22 mouse cellular contexts compared by ENCODE assay signal in genomic region chr3:88339006-88339405, GRCm38 (mm10). TPM values are rescaled to one million over a fixed set of nuclear protein-coding genes. Genes with fewer than 3 reads are reported as not detected.
DNase-seq lines count a peak whose midpoint lies in the region; ATAC-seq and TF ChIP-seq lines count a peak whose summit lies in the region.
"Had no signal": no experiment of that assay in that cellular context is flagged by ENCODE, and none has a peak within 500 bp of the region (broad histone marks: within the 10 kb centered on the region; RNA-seq: fewer than 3 reads in every experiment).

No protein-coding gene starts in this region.

- WGBS in heart, embryonic 14.5 days, result 63% methylated on average over 3 of the region's 3 CpGs
- 54% methylated on average over 3 of the region's 3 CpGs for WGBS in liver, embryonic 12.5 days (ENCODE audit: insufficient replicate concordance)
- 70% methylated on average over 3 of the region's 3 CpGs for WGBS in liver, postnatal 0 days (ENCODE audit: insufficient replicate concordance)

- H3K36me3 ChIP-seq in heart, embryonic 14.5 days (ENCODE audit: control insufficient read depth, insufficient read depth, low read length), result peaks cover 34% of the 10 kb centered on the region
- H3K36me3 ChIP-seq in megakaryocyte, embryonic 14.5 days (replicated peaks; ENCODE audit: low read length), result peaks cover 46% of the 10 kb centered on the region
- peaks cover 39% of the 10 kb centered on the region for H3K36me3 ChIP-seq in liver, embryonic 12.5 days
- peaks cover 31% of the 10 kb centered on the region for H3K36me3 ChIP-seq in liver, postnatal 0 days (replicated peaks; ENCODE audit: insufficient read depth, low read length)

- intact Hi-C loops in heart, postnatal 14 days (cut with DNase I), result no loop called here

- no peaks in the 10 kb centered on the region for H3K9me3 ChIP-seq in heart, embryonic 14.5 days (ENCODE audit: control insufficient read depth, low read length)
- no peaks in the 10 kb centered on the region for H3K9me3 ChIP-seq in megakaryocyte, embryonic 14.5 days
- H3K9me3 ChIP-seq in liver, embryonic 12.5 days (replicated peaks), result no peaks in the 10 kb centered on the region
- no peaks in the 10 kb centered on the region for H3K9me3 ChIP-seq in liver, postnatal 0 days (ENCODE audit: low read length)
- H3K9me3 ChIP-seq: embryonic facial prominence, embryonic 13.5 days; midbrain, embryonic 10.5 days; neural tube, embryonic 12.5 days had no signal

- no peak for ATAC-seq in heart, embryonic 14.5 days (ENCODE audit: insufficient number of reproducible peaks, insufficient read depth, low FRiP score, low read depth)
- no peak for ATAC-seq in megakaryocyte, adult 5-6 weeks (ENCODE audit: poor library complexity, severe bottlenecking)
- no peak for ATAC-seq in liver, embryonic 12.5 days
- no peak for ATAC-seq in liver, postnatal 0 days
- ATAC-seq: forebrain, embryonic 16.5 days had no signal

- H3K27ac ChIP-seq in heart, embryonic 14.5 days (replicated peaks in 1 of 2; ENCODE audit: control insufficient read depth in 1 of 2, insufficient read depth in 1 of 2, low read depth in 2 of 2, low read length in 2 of 2), result no peak overlapping the region
- peak overlapping the region; percentile 96 for H3K27ac ChIP-seq in liver, embryonic 12.5 days
- peak overlapping the region; percentile 98 for H3K27ac ChIP-seq in liver, postnatal 0 days (ENCODE audit: low read depth)
- H3K27ac ChIP-seq: embryonic facial prominence, embryonic 13.5 days; midbrain, embryonic 10.5 days; neural tube, embryonic 12.5 days had no signal

- H3K27me3 ChIP-seq in heart, embryonic 14.5 days (ENCODE audit: control insufficient read depth, insufficient read depth, low read length), result no peaks in the 10 kb centered on the region
- no peaks in the 10 kb centered on the region for H3K27me3 ChIP-seq in megakaryocyte, embryonic 14.5 days (replicated peaks)
- no peaks in the 10 kb centered on the region for H3K27me3 ChIP-seq in liver, embryonic 12.5 days (replicated peaks)
- no peaks in the 10 kb centered on the region for H3K27me3 ChIP-seq in liver, postnatal 0 days (ENCODE audit: insufficient read depth, low read length)
- H3K27me3 ChIP-seq: embryonic facial prominence, embryonic 13.5 days; neural tube, embryonic 12.5 days had no signal

- 0 out of 2 replicates have a peak overlapping the region, but pooled peaks have one; percentile 42 for H3K9ac ChIP-seq in heart, embryonic 14.5 days (ENCODE audit: low read length)
- peak overlapping the region; percentile 66 for H3K9ac ChIP-seq in liver, embryonic 12.5 days
- no peak overlapping the region for H3K9ac ChIP-seq in liver, postnatal 0 days (replicated peaks)
- H3K9ac ChIP-seq: embryonic facial prominence, embryonic 13.5 days; neural tube, embryonic 12.5 days had no signal

- no peak overlapping the region for H3K4me3 ChIP-seq in heart, embryonic 14.5 days (ENCODE audit: control insufficient read depth in 1 of 2, insufficient read depth in 1 of 2, low read depth in 1 of 2, low read length in 2 of 2)
- H3K4me3 ChIP-seq in megakaryocyte, embryonic 14.5 days (replicated peaks), result peak overlapping the region; percentile 16
- peak overlapping the region; percentile 80 for H3K4me3 ChIP-seq in liver, embryonic 12.5 days
- peak overlapping the region; percentile 6; the same call in 1 of the 2 replicates for H3K4me3 ChIP-seq in liver, postnatal 0 days (ENCODE audit: low read depth, low read length)
- H3K4me3 ChIP-seq: embryonic facial prominence, embryonic 13.5 days; midbrain, embryonic 10.5 days; neural tube, embryonic 12.5 days had no signal

- no peak for DNase-seq in heart, postnatal 14 days
- DNase-seq in liver, postnatal 0 days, result no peak
- DNase-seq in cerebellum, postnatal 4 days (ENCODE audit: low spot score in 2 of 2), result no peak
- DNase-seq: adrenal gland, adult 8-10 months; cerebellum, adult 9-11 months; kidney, adult 2 months; kidney, postnatal 10 days; lung, postnatal 36 days; right cerebral cortex, adult 18-20 months; thymus, postnatal 36 days had no signal

- H3K4me1 ChIP-seq in heart, embryonic 14.5 days (ENCODE audit: control insufficient read depth in 2 of 2, insufficient read depth in 2 of 2, low read length in 2 of 2), result peaks cover 11 to 26% of the 10 kb centered on the region in 2 experiments
- peaks cover 66% of the 10 kb centered on the region for H3K4me1 ChIP-seq in megakaryocyte, embryonic 14.5 days
- peaks cover 65% of the 10 kb centered on the region for H3K4me1 ChIP-seq in liver, embryonic 12.5 days
- H3K4me1 ChIP-seq in liver, postnatal 0 days (ENCODE audit: insufficient read depth), result peaks cover 35% of the 10 kb centered on the region

- TF ChIP-seq CTCF in liver, postnatal 0 days (IDR thresholded peaks at IDR 0.05; ENCODE audit: low read depth), result no peak

- peak overlapping the region; percentile 4; the same call in 1 of the 2 replicates for H3K4me2 ChIP-seq in heart, embryonic 14.5 days (ENCODE audit: low read length)
- H3K4me2 ChIP-seq in liver, embryonic 12.5 days, result peak overlapping the region; percentile 81
- H3K4me2 ChIP-seq in liver, postnatal 0 days (ENCODE audit: low read depth, low read length), result peak overlapping the region; percentile 78
- H3K4me2 ChIP-seq: embryonic facial prominence, embryonic 13.5 days; neural tube, embryonic 12.5 days had no signal

- TF ChIP-seq EP300 in liver, postnatal 0 days (IDR thresholded peaks at IDR 0.05; ENCODE audit: low read depth), result no peak

RNA-seq across cellular contexts. Expression of gene Smg5, which starts 2.9 kb away (rescaled TPM):
- 30.9 and 34.3 TPM in 2 replicates for polyA plus RNA-seq in heart, embryonic 14.5 days (2014; fragmentation: Nextera tagmentation; extraction: Ambion mirVana)
- total RNA-seq in heart, postnatal 14 days (2021), result 10 to 100 TPM; 41.5 to 44.3 TPM
- polyA plus RNA-seq in megakaryocyte, embryonic 14.5 days (2012; ENCODE audit: insufficient read depth, low replicate concordance), result 39.8 and 77.9 TPM in 2 replicates
- total RNA-seq in megakaryocyte, adult 5-6 weeks (2015), result 20.6 and 21.1 TPM in 2 replicates
- total RNA-seq in megakaryocyte, adult 5-6 weeks (2017), result 34.5 and 48.0 TPM in 2 replicates
- 56.1 and 58.8 TPM in 2 replicates for polyA plus RNA-seq in liver, embryonic 12.5 days (2016; fragmentation: Nextera tagmentation; extraction: Ambion mirVana)
- 9.9 and 11.8 TPM in 2 replicates for polyA plus RNA-seq in liver, postnatal 0 days (2015; fragmentation: Nextera tagmentation; extraction: Ambion mirVana)

RNA-seq across cellular contexts. Expression of gene Tmem79, which starts 3.1 kb away (rescaled TPM):
- 1.1 TPM in 2 replicates for polyA plus RNA-seq in heart, embryonic 14.5 days (2014; fragmentation: Nextera tagmentation; extraction: Ambion mirVana)
- total RNA-seq in heart, postnatal 14 days (2021), result 1 to 10 TPM; 1.6 TPM
- 2.3 TPM in 1 of 2 replicates, not detected in the other for polyA plus RNA-seq in megakaryocyte, embryonic 14.5 days (2012; ENCODE audit: insufficient read depth, low replicate concordance)
- total RNA-seq in megakaryocyte, adult 5-6 weeks (2015), result 2.6 TPM in 1 of 2 replicates, not detected in the other
- total RNA-seq in megakaryocyte, adult 5-6 weeks (2017), result 1.2 TPM in 1 of 2 replicates, not detected in the other
- polyA plus RNA-seq in liver, embryonic 12.5 days (2016; fragmentation: Nextera tagmentation; extraction: Ambion mirVana), result 1.6 and 2.0 TPM in 2 replicates
- polyA plus RNA-seq in liver, postnatal 0 days (2015; fragmentation: Nextera tagmentation; extraction: Ambion mirVana), result 1.4 TPM in 2 replicates

RNA-seq across cellular contexts. Expression of gene Glmp, which starts 14.2 kb away (rescaled TPM):
- 98.1 and 126 TPM in 2 replicates for polyA plus RNA-seq in heart, embryonic 14.5 days (2014; fragmentation: Nextera tagmentation; extraction: Ambion mirVana)
- total RNA-seq in heart, postnatal 14 days (2021), result 10 to 100 TPM; 90.8 to 98.8 TPM
- 31.1 and 138 TPM in 2 replicates for polyA plus RNA-seq in megakaryocyte, embryonic 14.5 days (2012; ENCODE audit: insufficient read depth, low replicate concordance)
- 146 and 170 TPM in 2 replicates for total RNA-seq in megakaryocyte, adult 5-6 weeks (2015)
- total RNA-seq in megakaryocyte, adult 5-6 weeks (2017), result 40.6 and 45.1 TPM in 2 replicates
- 93.8 and 96.4 TPM in 2 replicates for polyA plus RNA-seq in liver, embryonic 12.5 days (2016; fragmentation: Nextera tagmentation; extraction: Ambion mirVana)
- 111 and 114 TPM in 2 replicates for polyA plus RNA-seq in liver, postnatal 0 days (2015; fragmentation: Nextera tagmentation; extraction: Ambion mirVana)

RNA-seq across cellular contexts. Expression of gene Paqr6, which starts 25.4 kb away (rescaled TPM):
- 3.0 and 3.3 TPM in 2 replicates for polyA plus RNA-seq in heart, embryonic 14.5 days (2014; fragmentation: Nextera tagmentation; extraction: Ambion mirVana)
- total RNA-seq in heart, postnatal 14 days (2021), result under 1 TPM; 0.22 to 0.67 TPM
- polyA plus RNA-seq in megakaryocyte, embryonic 14.5 days (2012; ENCODE audit: insufficient read depth, low replicate concordance), result not detected in 2 replicates
- total RNA-seq in megakaryocyte, adult 5-6 weeks (2015), result not detected in 2 replicates
- total RNA-seq in megakaryocyte, adult 5-6 weeks (2017), result not detected in 2 replicates
- 9.2 and 10.0 TPM in 2 replicates for polyA plus RNA-seq in liver, embryonic 12.5 days (2016; fragmentation: Nextera tagmentation; extraction: Ambion mirVana)
- 1.7 and 2.0 TPM in 2 replicates for polyA plus RNA-seq in liver, postnatal 0 days (2015; fragmentation: Nextera tagmentation; extraction: Ambion mirVana)
- total RNA-seq: granulocyte monocyte progenitor cell, adult 5-6 weeks; hematopoietic stem cell, adult 5-6 weeks; monocyte, adult 5-6 weeks had no signal

RNA-seq across cellular contexts. Expression of gene Bglap3, which starts 33.5 kb away (rescaled TPM):
- polyA plus RNA-seq in heart, embryonic 14.5 days (2014; fragmentation: Nextera tagmentation; extraction: Ambion mirVana), result not detected in 2 replicates
- not detected for total RNA-seq in heart, postnatal 14 days (2021)
- polyA plus RNA-seq in megakaryocyte, embryonic 14.5 days (2012; ENCODE audit: insufficient read depth, low replicate concordance), result not detected in 2 replicates
- not detected in 2 replicates for total RNA-seq in megakaryocyte, adult 5-6 weeks (2015)
- not detected in 2 replicates for total RNA-seq in megakaryocyte, adult 5-6 weeks (2017)
- polyA plus RNA-seq in liver, embryonic 12.5 days (2016; fragmentation: Nextera tagmentation; extraction: Ambion mirVana), result 0.11 and 0.13 TPM in 2 replicates
- 0.43 and 0.62 TPM in 2 replicates for polyA plus RNA-seq in liver, postnatal 0 days (2015; fragmentation: Nextera tagmentation; extraction: Ambion mirVana)
- total RNA-seq: granulocyte monocyte progenitor cell, adult 5-6 weeks; hematopoietic stem cell, adult 5-6 weeks; monocyte, adult 5-6 weeks had no signal
- polyA plus RNA-seq: forebrain, embryonic 16.5 days; neural tube, embryonic 12.5 days; stomach, embryonic 14.5 days had no signal

Comparison
In these comparisons a context has a peak if more than half of its experiments do, and no peak if none do; other contexts are left out.
1. H3K27ac ChIP-seq: peak in liver, embryonic 12.5 days (single experiment) and liver, postnatal 0 days (single experiment); none in heart, embryonic 14.5 days (0 of 2).
2. H3K4me2 ChIP-seq: peak in every context shown above with its lines; median percentile 81 in liver, embryonic 12.5 days; 78 in liver, postnatal 0 days; 4 in heart, embryonic 14.5 days.
3. H3K4me3 ChIP-seq: peak in megakaryocyte, embryonic 14.5 days (single experiment), liver, embryonic 12.5 days (single experiment) and liver, postnatal 0 days (single experiment); none in heart, embryonic 14.5 days (0 of 2).